Mouse (Mus musculus) right cerebral cortex, postnatal 36 days (tissue): ENCODE measurements around the gene Mypn.

Experiments
- DNase-seq, 2 experiments: peaks; one replicate each; pipeline ENCODE4 v3.0.0; 2022; ENCODE audit warnings: low spot score in 2 of 2, mixed read lengths in 1 of 2

The Mypn gene

DNA sequence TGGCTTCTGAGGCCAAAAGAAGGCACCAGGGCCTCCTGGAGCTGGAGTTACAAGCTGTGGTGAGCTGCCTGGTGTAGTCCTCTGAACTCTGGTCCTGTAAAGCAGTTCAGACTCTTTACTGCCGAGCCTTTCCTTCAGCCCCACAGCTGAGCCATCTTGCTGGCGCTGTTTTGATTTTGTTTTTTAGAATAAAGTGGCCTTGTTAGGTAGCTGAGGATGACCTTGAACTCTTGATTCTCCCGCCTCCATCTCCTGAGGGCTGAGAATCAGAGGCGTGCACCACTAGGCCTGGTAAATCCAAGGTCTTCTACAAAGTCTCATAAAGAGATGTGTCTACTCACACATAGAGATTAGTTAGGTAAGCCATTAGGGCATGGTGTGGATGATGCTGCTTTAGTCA lies 49.0 kb downstream of the Mypn start:
- no peak for DNase-seq

DNA sequence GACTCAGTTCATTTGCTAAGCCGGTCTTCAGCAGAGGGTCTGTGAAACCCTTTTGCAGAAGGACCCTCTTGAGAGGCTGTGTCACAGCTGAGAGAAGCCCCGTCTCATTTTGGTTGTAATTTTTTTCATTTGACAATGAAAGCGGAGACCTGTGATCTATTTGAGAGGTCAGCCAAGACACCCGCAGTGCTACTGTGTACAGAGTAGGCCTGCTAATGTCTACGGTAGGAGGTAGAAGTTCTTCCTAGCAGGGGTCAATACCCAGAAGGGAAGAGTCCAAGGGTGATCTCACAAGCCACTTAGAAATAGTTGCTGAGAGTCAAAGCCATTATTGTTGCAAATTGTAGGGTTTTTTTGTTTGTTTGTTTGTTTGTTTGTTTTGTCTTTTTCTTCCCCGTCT lies 49.5 kb downstream of the Mypn start:
- no peak for DNase-seq

DNA sequence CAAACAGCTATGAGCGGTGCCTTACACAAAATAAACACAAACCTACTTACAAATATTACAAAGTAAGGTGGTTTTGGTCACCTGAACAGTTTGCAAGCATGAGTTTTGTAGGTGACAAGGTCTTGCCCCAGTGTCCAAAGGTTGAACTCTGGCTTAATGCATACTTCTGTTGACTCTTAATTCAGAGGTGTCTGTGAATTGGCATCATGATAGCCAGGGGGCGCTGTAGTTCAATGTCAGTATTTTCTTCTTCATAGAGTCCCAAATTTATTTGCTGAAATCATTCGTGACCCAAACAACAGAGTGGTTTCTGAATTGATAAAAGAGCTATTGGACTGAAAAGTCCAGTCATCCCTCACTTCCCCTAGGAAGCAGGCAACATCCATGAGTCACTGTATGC lies 50.2 kb downstream of the Mypn start:
- DNase-seq: peak; percentile 43 to 54

DNA sequence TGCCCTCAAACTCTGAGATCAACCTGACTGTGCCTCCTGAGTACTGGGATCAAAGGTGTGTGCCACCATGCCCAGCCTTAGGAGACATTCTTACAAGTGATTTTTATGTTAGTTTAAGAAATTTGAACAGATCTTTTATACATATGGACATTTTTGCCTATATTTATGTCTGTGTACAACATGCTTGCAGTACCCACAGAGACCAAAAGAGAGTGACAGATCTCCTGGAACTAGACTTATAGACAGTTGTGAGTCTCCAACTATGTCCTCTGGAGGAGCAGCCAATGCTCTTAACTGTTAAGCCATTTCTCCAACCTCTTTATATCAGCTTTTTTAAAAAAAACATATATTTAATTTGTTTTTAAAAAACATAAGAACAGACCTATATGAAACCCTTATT lies 51.4 kb downstream of the Mypn start:
- no peak for DNase-seq

DNA sequence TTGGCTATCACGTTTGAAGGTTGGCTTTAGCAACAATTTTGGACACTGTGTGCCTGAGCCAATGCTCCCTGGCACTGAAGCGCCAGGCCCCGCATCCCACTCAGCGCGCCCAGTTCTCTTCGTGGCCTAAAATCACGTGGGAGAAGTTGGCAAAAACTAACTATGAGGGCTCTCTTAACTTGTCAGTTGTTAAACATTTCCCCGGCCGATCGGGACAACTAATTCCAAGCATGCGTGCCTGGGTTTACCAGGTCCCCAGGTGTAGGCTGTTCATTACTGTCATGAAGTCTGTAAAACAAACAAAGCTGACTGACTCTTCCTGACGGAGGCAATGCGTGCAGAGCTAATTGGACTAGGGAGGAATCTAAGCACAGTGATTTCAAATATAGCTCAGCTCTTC lies 61.1 kb downstream of the Mypn start:
- DNase-seq: no peak

DNA sequence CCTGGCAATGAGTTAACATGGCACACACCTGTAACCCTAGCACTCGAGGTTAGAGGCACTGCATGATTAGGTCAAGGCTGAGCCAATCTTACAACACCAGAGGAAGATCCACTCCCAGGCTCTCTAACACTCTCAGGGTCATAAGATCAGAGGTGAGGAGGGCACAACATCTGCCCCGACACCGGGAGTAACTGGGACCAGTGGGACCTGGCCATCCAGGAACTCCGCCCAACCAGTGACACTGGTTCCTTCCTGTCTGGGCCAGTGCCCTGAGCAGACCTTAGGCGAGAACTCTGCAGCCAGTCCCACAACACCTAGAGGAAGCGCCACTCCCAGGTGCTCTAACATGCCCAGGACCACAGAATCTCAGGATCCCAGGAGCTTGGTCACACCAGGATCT lies 67.3 kb downstream of the Mypn start:
- DNase-seq: no peak

DNA sequence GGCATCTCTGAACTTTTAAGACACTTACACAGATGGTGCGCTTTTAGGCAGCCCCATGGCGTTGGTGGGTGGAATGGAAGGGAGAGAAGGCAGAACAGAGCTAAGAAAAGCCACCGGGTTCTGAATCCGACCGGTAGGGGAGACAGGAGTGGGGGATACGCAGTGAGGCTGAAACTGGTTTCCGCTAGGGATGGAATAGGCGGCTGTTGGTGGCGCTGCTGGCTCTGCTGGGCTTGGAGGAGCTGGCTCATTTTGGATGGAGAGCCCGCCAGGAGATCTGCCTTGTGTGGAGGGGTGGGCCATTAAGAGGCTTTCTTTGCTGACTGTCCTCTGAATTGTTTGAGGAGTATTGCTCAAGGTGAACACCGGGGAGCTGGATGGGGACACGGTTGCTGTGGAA lies 68.1 kb downstream of the Mypn start:
- no peak for DNase-seq

DNA sequence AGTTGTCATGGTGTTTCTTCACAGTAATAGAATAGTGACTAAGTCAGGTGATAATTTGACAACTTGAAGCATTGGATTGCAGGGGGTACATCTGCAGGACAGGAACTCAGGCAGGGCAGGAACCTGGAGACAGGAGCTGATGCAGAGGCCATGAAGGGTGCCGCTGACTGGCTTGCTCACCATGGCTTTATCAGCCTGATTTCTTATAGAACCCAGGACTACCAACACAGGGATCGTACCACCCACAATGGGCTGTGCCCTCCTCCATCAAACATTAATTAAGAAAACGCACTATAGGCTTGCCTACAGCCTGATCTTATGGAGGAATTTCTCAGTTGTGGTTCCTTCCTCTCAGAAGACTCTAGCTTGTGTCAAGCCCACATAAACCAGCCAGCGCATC lies 70.4 kb downstream of the Mypn start:
- DNase-seq: no peak

DNA sequence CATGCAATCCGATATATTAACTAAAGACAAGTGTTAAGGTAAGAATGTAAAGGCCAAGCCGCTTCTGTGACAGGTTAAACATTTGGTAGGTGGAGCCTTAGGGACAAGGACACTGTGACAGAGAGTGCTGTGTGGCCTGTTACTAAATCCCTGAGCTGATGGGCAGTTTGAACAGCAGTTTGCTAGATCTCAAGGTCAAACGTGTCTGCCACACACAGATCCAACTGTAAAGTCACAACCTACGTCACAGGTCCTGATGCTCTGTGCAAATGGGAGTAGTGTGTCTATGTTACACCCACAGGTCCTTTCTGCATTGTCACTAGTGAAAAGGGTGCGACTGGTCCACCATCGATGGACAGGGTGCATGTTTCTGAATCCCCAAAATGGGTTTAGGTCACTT lies 71.4 kb downstream of the Mypn start:
- no peak for DNase-seq

DNA sequence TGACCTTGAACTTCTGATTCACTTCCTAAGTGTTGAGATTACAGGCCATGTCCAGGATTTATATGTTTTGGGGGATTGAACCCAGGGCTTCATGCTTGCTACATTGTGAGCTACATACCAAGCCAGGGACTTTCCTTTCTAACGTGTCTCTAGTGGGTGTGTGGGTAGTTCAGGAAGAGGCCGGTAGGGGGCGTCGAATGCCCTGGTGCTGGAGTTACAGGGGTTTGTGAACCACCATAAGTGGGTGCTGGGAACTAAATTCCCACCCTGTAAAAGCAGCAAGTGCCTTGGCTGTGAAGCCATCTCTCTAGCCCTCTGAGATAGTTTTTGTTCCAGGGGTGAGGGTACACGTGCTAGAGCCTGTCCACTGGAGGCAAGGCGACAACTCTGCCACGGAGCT lies 73.3 kb downstream of the Mypn start:
- DNase-seq: no peak

DNA sequence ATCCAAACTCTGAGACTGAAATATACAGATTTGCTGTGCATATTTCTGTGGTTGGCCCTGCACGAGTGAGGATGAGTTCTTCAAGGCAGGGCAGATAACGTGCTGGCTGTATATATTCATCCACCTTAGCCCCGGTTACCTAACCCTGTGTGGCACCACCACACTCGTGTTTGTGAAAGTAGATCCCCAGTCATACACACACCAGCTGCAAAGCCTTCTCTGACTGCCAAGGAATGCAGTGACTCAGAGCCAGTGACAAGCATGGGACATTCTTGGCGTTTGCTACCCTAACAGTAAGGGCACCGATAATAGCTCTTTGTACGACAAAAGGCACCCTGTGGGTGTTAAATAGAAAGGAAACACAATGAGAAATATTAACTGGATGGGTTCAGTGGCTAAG lies 75.5 kb downstream of the Mypn start:
- peak; percentile 17 to 60 for DNase-seq

DNA sequence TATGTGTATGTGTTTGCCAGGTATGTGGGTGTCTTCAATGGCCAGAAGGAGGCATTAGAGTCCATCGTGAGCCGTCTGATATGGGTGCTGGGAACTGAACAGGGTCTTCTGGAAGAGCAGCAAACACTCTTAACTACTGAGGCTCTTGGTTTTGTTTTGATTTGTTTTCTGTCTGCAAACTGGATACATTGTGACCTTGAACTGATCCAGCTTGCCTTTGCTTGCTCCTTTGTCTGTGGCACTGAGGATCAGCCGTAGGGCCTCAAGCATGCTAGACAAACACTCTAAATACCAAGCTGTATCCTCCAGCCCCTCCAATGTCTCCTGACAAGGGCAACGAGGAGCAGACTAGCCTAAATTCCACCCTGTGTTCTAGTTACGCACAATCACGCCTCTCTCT lies 76.6 kb downstream of the Mypn start:
- DNase-seq: no peak

DNA sequence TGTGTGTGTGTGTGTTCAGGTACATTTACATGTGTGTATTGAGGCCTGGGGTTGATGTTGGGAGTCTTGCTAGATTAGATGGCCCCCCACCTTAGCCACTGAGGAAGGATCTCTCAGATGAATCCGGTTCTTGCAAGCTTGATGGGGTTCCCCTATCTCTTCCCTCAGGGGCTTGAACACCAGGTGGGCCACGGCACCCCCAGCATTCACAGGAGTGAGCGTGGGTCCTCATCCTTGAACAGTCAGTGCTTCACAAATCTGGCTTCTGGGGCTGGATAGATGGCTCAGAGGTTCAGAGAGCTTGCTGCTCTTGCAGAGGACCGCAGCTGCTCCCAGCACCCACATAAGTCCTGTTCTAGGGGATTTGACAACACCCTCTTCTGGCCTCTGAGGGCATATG lies 77.6 kb downstream of the Mypn start:
- DNase-seq: no peak

DNA sequence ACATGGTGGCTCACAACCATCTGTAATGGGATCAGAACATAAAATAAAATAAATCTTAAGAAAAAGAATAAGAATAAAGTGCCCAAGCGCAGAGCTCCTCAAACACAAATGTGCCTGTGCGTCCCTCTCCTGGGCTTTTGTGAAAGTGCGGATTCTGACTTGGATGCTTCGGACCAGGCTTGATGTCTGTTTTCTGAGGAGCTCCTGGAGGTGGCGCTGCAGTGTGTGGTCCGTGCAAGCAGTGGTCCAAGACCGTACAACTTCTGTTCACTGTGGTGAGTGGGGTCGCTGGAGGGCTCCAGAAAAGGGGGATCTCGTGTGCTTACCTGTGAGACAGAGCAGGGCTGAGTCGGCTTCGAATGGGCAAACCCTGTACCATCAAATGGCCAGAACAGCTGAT lies 78.4 kb downstream of the Mypn start:
- no peak for DNase-seq

DNA sequence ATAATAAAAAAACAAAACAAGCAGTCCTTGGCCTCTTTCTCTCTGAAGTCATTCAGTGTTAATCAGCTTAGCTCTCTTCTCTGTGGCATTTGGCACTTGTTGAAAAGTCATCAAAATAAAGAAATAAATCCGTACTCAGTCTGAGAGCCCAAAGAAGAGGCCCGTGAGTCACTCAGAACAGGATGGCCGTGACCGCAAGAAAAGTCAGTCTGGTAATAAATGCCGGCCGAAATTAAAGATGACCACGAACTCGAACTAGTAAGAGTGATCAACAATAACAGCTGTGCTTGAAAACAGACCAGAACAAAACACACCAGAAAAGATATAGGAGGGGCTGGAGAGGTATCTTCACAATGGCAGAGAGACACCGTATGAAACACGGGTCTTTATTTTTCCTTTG lies 79.7 kb downstream of the Mypn start:
- DNase-seq: no peak

DNA sequence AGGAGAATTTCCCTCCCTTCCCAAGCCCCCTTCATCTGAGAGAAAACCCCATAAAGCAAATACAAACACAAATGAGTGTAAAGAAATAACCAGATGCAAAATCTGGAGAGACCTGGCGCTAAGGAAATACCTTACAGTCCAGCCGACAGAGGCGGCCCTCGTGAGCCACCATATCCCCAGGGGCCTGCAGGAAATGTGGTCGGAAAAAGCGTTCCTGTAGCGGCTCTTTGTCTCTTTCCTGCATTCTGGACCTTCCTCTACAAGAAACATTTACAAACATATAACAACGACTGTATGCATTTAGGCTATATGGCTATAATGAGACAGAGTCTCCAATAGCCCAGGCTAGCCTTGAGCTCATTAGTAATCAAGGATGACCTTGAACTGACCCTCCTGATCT lies 80.6 kb downstream of the Mypn start:
- DNase-seq: no peak

DNA sequence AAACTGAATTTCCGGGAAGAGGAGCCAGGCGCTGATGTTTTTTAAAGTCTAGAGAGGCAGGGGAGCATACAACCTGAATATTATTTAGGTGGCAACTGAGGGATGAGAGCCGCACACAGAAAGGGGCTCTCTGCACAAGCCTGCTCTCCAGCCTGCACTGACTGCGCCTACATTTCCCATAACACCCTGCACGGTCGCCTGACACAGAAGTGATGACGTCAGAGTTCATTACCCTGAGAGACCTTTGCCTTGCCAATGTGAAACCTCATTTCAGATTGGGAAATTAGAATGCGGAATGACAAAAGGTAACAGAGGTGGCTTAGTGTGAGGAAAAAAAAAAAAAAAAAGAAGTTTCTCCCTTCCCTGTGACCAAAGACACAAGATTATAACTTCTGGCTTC lies 81.2 kb downstream of the Mypn start:
- peak in 1 of 2 experiments; percentile 48 for DNase-seq

DNA sequence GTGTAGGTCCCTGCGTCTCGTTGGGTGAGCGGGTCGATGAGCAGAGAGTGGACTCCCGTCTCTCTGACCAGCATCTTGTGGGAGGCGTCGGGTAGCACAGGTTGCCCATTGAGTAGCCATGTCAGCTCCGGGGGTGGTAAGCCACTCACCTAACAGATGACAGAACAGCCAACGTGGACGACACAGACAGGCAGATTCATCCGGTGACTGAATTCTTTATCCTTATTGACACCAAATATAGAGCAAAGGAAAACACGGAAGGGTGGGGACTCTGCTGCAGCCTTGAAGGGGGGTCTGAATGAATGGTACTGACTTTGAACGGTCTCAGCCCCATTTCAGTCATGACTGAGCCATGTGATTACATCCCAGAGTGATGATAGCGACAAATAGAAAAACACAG lies 81.8 kb downstream of the Mypn start:
- no peak for DNase-seq

DNA sequence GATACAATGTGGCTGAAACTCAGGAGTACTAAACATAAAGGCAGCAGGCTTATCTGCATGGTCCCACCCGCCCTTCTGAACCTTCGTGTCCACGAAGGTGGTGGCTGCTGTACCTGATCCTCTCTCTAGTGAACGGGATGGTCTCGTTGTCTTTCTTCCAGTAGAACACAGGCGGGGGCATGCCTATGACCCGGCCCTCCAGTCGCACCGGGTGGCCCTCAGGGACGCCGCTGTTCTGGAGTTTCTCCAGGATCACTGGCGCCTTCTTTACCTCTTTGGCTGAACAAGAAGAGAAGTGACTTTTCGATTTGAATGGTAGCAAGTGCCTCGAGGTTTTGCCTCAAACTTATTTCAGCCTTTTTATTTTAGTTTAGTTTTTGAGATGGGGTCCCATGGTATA lies 83.8 kb downstream of the Mypn start:
- no peak for DNase-seq

DNA sequence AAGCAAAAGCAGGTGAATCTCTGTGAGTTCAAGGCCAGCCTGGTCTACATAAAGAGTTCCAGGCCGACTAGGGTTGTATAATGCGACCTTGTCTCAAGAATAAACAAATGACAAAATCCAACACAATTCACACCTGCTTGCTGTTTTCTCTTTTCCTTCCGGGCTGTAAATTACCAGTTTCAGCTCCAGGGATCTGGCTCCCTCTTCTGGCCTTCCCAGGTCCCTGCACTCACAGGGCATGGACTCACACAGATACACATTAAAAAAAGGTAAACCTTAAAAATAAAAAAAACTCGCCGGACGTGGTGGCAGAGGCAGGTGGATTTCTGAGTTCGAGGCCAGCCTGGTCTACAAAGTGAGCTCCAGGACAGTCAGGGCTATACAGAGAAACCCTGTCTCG lies 86.2 kb downstream of the Mypn start:
- no peak for DNase-seq

DNA sequence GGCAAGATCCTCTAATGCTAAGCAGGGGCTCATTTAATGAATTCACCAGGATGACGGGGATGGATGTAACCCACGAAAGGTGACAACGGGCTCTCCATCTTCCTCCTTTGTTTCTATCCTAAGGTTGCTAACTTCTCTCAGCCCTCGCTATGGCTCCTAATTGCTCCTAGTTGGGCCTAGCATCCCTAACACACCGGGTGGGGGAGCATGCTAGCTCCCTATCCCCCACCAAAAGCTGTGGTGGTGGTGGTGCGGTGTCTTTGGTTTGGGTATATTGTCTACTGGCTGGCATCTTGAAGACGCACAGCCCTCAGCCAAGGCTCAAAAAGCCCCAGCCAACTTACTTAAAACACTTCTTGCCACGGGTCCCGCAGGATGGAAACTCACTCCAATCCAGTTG lies 87.4 kb downstream of the Mypn start:
- DNase-seq: no peak

DNA sequence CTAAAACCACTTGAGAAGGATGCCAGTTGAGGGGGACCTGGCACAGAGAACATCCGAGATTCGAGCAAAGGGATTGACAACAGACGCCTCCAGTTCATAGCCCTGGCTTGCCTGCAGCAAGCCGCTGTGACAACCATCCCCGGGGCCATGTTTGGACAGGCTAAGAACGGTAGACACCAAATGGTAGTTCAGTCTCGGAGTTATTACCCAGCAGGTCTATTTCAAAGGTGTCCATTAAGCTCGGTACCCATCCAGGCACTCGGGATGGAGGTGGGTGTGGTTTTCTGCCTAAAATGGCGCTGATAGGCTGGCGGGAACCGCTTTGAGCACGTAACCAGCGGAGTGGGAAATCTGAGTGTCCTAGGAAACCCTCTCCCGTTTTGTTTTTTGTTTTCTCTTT lies 87.9 kb downstream of the Mypn start:
- DNase-seq: no peak

DNA sequence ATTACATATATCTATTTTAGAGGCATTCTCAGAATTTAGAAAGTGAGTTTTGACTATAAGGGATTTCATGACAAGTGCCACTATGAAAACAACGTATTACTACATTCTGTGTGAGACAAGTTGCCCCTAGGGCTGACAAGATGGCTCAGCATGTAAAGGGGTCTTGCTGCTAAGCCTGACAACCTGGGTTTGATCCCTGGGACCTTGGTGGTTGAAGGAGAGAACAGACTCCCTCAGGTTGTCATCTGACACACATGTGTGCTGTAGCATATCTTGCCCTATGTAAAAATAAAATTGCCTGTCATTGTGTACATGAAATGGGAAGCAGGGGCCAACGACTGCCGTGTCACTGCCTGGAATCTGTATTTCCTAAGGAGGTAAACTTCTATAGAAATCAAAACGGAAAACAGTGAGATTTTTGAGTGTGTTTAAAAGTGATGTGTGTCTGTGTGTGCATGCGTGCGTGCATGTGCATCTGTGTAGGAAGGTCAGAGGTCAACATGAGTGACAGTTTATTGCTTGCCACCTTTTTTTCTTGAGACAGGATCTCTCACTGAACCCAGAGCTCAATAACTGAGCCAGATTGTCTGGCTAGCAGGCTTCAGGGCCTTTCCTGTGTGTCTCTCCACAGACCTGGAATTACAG lies 89.9 kb downstream of the Mypn start:
- no peak for DNase-seq

DNA sequence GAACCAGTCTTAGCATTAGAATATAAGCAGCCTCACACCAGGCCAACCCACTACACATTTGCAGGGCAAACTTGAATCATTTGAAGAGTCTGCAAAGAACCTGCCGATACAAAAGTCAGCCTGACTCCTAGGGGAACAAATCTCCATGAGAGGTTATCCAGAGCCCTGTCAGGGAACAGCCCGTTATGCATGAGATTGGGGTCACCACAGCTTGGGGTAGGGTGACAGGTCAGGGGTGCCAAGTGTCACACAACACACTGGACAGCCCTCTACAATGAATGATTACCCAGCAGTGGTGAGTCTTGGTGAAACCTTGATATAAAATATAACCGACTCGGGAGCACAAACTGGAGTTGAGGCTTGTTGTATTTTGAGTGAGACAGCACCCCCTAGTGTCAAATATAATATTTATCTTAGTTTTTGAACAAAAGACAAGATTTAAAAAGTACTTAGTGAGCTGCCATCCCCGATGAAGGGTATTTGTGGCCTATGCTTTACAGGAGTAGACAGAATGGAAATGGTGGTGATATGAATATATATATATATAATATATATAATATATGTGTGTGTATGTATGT lies 90.6 kb downstream of the Mypn start:
- DNase-seq: no peak
